Mouse (Mus musculus): Measurements from ENCODE around the gene Rab42.
"Not testable (repeated sequence)": the region's sequence is repeated elsewhere in the genome, so short reads cannot be mapped to it uniquely, and the experiment has no call there.

Gene Rab42

DNA sequence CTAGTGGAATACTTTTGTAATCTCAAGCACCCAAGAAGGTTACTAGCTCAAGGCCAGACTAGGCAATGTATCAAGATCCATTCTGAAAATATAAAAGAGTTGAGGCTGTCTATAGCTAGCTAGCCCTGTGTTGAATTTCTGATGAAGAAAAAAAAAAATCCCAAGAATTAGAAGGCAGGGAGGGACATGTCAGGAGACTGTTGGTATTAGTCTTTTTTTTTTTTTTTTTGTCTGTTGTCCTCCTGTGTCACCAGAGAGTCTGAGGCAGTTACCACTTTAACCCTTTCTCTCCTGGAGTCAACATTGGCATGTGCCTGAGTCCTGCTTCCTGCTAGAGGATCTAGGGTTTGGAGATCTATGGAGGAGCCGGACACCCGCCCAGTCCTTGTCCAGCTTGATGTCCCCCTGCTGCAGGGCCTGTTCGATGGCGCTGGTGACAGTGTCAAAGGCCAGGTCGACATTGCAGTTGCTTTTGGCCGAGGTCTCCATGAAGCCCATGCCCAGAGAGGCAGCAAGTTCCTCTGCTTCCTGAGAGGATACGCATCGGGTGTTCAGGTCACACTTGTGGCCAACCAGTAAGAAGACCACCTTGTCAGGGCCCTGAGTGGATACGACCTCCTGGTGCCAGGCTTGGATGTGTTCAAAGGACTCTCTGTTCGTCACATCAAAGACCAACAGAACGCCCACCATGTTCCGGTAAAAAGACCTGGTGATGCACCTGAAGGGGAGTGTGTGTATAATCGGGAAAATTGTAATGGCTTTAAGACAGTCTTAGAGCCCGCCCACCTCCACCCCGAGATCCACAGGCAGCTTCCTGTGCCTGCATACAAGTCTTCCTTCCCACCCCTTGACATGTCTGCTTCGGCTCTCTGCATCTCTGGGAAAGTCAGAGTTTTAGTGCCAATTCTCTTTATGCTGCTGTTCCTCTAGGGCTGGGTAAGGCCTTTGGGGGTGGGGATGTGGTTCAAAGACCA, 933 bp downstream of the Rab42 start:
- ChIA-PET POLR2A (interaction anchor here (0.6 to 30.6 kb wide), 52 partner anchors 9 to 1601 kb away, joined by 3 to 593 read pairs (median 4); partner anchors contain the start of genes Taf12 (in 3 of the 4), Trnau1ap (in 3 of the 4), Ythdf2 (in 3 of the 4) and Rcc1 (in 1 of the 4)), CTCF (interaction anchor here (0.5 to 4.4 kb wide), 14 partner anchors 9 to 1605 kb away, joined by 3 to 21 read pairs (median 4); no protein-coding TSS in a partner anchor)

DNA sequence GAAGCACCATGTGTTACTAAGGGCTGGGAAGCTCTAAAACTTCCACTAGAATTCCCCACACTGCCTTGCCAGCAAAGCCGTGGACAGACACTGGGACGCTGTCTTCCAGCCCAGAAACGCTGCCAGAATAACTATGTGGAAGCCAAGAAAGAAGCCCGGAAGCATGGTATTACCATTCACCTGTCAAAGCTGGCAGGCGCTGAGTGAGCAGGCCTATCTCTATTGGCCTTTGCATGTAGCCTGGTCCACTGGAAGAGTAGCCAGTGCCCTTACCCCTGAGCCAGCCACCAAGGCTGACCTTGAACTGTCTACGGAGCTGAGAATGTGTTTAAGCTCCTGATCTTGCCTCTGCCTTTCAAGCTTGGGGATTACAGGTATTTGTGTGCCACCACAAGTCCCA, 1.7 kb downstream of the Rab42 start:
- CTCF ChIA-PET = interaction anchor here (0.6 to 4.4 kb wide), 6 partner anchors 8 to 47 kb away, joined by 3 to 21 read pairs (median 4); no protein-coding TSS in a partner anchor

DNA sequence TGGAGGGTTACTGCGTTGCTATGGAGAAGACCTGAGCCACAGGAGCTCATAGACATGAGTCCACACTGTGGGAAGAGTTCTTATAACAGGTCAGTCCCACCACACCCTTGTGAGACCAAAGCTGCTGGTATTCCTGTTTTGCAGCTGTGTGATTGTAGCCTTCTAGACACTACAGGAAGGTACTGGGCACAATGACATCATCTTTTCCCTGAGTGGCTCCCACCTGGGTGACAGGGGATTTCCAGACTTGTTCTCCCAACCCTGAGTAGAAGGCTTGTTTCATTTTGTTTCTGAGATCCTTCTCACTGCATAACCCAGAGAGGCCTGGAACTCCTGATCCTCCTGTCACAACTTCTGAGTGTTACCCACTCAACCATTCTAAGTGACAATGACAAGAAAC, 3.3 kb downstream of the Rab42 start:
- CTCF ChIA-PET = interaction anchor here in 1 of 4 experiments (4.4 kb wide), 1 partner anchor 7 kb away, joined by 21 read pairs; no protein-coding TSS in a partner anchor
- POLR2A ChIA-PET = interaction anchor here in 3 of 4 experiments (0.6 to 30.6 kb wide), 9 partner anchors 10 to 54 kb away, joined by 3 to 593 read pairs (median 4); partner anchors contain the start of gene Taf12 (in 3 of the 3)

More for the DNA sequence above, 1.7 kb downstream of the Rab42 start:
- POLR2A ChIA-PET = interaction anchor here (0.6 to 30.6 kb wide), 27 partner anchors 8 to 522 kb away, joined by 3 to 593 read pairs (median 5); partner anchors contain the start of genes Taf12 (in 2 of the 4), Trnau1ap (in 2 of the 4) and Ythdf2 (in 2 of the 4)

DNA sequence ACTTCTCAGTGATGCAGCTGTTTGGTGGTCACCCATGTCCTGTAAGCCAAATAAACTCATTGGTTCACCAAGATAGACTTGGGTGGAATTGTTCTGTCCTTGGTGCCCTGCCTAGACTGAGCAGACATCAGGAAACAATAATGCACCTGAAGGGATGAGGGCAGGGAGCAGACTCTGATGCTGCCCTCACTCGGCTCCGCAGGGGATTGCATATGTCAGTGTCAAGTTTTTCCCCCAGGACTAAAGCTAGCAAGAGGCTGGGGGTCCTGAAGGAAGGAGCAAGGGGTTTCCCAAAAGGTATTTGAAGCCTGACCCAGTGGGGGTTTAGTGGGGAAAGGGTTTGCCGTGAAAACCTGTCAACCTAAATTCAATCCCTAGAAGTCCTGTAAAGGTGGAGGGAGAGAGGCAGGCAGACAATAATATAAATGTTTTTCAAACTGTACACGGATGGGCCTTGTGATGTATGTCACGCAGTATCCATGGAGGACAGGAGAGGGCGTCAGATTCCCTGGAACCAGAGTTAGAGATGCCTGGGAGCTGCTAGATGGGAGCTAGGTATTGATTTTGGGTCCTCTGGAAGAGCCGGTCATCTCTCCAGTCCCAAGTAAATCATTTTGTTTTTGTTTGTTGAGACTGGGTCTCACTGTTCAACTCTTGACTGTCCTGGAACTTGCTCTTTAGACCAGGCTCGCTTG, 7.3 kb downstream of the Rab42 start:
- ChIA-PET CTCF (interaction anchor here (0.6 to 2.3 kb wide), 21 partner anchors 10 to 236 kb away, joined by 3 to 13 read pairs (median 4); partner anchors contain the start of genes Taf12 (in 1 of the 4) and Ythdf2 (in 1 of the 4)), POLR2A (interaction anchor here (0.6 to 30.6 kb wide), 37 partner anchors 8 to 231 kb away, joined by 3 to 593 read pairs (median 5); partner anchors contain the start of genes Taf12 (in 2 of the 4), Trnau1ap (in 2 of the 4) and Rab42 (in 1 of the 4))

DNA sequence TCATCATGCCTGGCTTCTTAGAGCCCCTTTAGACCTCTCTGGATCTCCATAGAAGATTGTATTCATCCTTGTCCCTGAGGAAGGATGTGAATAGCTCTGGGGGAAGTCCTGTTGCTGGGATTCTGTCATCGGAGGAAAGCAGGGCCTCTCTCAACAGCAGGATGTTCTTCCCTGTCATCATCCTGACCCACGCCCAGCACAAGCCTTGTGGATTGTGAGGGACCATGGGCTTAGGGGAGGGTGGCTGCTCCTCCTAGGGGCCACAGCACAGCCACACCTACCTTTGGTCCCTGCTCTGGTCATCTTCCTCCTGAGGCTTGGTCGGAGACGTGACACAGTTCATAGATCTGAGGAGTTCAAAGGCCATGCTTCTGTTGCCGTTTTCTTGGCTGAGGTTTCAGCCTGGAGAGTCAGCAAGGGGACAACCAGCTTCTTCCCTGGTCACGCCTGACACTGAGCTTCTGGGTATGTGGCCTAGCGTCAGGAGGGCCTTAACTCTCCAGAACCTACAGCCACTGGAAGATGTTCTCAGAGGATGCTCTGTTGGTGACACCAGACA, 9.4 kb downstream of the Rab42 start:
- ChIA-PET CTCF (interaction anchor here (0.6 to 4.0 kb wide), 9 partner anchors 8 to 316 kb away, joined by 3 to 21 read pairs (median 4); partner anchors contain the start of gene Rab42 (in 3 of the 4)), POLR2A (interaction anchor here in 3 of 4 experiments (0.6 to 30.6 kb wide), 23 partner anchors 9 to 367 kb away, joined by 3 to 593 read pairs (median 9); partner anchors contain the start of genes Rab42 (in 2 of the 3) and Taf12 (in 2 of the 3))

DNA sequence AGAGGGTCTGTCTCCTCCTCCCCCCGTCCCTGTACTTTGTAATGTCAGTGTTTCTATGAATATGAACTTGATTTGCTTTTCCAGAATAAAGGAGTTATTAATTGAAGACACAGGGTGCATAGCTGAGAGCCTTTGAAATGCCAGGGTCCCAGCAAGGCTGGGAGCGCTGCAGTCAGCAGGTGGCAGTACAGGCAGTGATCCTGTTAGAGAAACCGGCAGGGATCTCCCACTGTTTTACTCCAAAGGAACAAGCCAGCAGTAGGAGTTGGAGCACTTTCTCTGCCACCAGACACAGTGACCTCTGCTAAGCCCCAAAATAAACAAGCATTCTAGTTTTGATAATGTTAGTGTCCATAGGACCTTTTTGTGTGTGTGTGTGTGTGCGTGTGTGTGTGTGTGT, 10.2 kb downstream of the Rab42 start:
- ChIA-PET CTCF (interaction anchor here (0.5 to 4.0 kb wide), 19 partner anchors 8 to 449 kb away, joined by 3 to 21 read pairs (median 4); partner anchors contain the start of genes Rab42 (in 3 of the 4), Taf12 (in 1 of the 4) and Trnau1ap (in 1 of the 4)), POLR2A (interaction anchor here (0.7 to 30.6 kb wide), 31 partner anchors 9 to 221 kb away, joined by 3 to 593 read pairs (median 17); partner anchors contain the start of genes Taf12 (in 3 of the 4), Rab42 (in 2 of the 4), Rcc1 (in 1 of the 4) and Trnau1ap (in 1 of the 4))

DNA sequence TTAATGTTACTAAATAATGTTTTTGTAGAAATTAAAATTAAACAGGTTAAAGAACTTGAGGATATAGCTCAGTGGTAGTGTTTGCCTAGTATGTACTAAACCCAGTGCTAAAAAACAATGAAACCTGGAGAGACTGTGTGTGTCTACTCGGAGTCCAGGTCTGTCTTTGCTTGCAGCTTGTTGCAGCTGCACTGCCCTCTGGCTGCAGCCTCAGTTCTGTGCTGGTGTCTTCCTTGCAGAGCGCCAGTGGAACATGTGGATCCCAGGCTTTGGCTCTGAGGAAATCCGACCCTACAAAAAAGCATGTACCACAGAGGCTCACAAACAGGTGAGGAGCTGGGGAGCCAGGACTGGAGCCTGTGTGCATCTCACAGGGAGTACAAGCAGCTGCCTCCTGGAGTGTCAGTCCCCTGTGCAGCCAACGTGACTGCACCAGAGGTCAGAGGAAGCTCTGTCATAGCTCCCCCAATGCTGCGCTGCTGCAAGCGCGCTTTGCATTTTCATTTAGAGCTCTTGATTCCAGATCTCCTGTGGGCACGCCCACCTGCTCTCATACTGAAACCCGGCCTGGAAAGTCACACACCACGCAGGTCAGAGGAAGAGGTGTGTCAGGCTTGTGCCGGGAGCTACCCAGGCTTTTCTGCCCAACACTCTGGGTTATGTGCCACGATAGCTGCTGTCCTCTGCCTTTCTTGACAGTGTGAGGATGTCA, 11.4 kb downstream of the Rab42 start:
- ChIA-PET POLR2A (interaction anchor here (0.5 to 30.6 kb wide), 93 partner anchors 9 to 1966 kb away, joined by 3 to 593 read pairs (median 5); partner anchors contain the start of genes Taf12 (in 3 of the 4), Rab42 (in 2 of the 4), Rcc1 (in 2 of the 4) and Trnau1ap (in 2 of the 4)), CTCF (interaction anchor here (0.5 to 4.0 kb wide), 45 partner anchors 8 to 1618 kb away, joined by 3 to 21 read pairs (median 4); partner anchors contain the start of genes Rab42 (in 3 of the 4), Taf12 (in 3 of the 4), Trnau1ap (in 1 of the 4) and Ythdf2 (in 1 of the 4))

DNA sequence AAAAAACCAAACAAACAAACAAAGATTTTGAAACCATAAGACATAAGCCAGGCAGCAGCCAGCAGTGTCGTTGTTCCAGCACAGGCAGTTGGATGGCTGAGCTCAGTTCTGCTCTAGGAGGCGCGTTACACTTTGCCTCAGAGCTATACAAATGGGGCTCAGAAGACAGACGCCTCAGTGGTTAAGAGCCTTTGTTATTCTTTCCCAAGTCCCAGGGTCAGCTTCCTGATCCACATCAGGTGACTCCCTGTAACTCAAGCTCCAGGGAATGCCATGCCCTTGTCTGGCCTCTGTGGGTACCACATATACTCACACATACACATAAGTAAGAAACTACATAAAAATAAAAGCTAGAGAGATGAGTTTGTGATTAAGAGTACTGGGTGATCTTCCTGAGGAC, 12.1 kb downstream of the Rab42 start:
- POLR2A ChIA-PET = interaction anchor here (0.6 to 30.6 kb wide), 75 partner anchors 8 to 1967 kb away, joined by 3 to 593 read pairs (median 6); partner anchors contain the start of genes Taf12 (in 3 of the 4), Rab42 (in 2 of the 4), Rcc1 (in 2 of the 4) and Trnau1ap (in 2 of the 4)
- CTCF ChIA-PET = interaction anchor here (0.5 to 4.0 kb wide), 33 partner anchors 8 to 1907 kb away, joined by 3 to 21 read pairs (median 4); partner anchors contain the start of genes Rab42 (in 2 of the 4), Taf12 (in 2 of the 4) and Ythdf2 (in 1 of the 4)

DNA sequence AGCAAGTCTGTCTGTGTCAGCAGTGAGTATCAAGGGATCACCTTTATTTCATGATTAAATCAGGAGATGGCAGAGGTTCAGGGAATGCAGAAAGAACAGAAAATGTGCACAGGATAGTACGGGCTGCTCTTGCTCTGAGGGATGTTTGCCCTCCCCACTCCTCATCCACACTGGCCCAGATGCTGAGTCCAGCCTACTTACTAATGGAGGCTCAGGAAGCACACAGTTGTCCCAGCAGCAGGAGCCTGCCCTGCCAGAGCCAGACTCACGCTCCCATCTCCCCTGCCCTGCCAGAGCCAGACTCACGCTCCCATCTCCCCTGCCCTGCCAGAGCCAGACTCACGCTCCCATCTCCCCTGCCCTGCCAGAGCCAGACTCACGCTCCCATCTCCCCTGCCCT, 14.3 kb downstream of the Rab42 start:
- POLR2A ChIA-PET = interaction anchor here in 2 of 4 experiments (0.6 to 30.6 kb wide), 6 partner anchors 4 to 107 kb away, joined by 3 to 593 read pairs (median 174); partner anchors contain the start of genes Rab42 (in 1 of the 2) and Taf12 (in 1 of the 2)
- CTCF ChIA-PET = not testable (repeated sequence)

DNA sequence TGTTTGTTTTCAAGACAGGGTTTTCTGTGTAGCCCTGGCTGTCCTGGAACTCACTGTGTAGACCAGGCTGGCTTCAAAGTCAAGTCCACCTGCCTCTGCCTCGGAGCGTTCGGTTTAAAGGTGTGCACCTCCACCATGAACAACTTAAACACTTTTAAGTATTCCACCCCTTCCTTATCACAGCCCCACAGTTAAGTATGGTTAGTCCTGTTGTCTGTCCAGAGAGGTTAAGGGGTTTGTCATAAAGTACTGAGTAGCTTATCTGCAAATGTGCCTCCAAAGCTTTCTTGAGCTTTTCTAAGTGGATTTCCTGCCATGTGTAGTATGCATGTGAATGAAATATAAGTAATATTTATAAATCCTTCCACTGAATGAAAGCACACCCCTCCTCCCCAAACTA, 27.2 kb downstream of the Rab42 start:
- ChIA-PET POLR2A (interaction anchor here in 3 of 4 experiments (0.6 to 21.2 kb wide), 8 partner anchors 8 to 96 kb away, joined by 3 to 593 read pairs (median 4); partner anchors contain the start of genes Rab42 (in 1 of the 3) and Rcc1 (in 1 of the 3)), CTCF (interaction anchor here in 1 of 4 experiments (0.9 kb wide), 1 partner anchor 16 kb away, joined by 3 read pairs; no protein-coding TSS in a partner anchor)

DNA sequence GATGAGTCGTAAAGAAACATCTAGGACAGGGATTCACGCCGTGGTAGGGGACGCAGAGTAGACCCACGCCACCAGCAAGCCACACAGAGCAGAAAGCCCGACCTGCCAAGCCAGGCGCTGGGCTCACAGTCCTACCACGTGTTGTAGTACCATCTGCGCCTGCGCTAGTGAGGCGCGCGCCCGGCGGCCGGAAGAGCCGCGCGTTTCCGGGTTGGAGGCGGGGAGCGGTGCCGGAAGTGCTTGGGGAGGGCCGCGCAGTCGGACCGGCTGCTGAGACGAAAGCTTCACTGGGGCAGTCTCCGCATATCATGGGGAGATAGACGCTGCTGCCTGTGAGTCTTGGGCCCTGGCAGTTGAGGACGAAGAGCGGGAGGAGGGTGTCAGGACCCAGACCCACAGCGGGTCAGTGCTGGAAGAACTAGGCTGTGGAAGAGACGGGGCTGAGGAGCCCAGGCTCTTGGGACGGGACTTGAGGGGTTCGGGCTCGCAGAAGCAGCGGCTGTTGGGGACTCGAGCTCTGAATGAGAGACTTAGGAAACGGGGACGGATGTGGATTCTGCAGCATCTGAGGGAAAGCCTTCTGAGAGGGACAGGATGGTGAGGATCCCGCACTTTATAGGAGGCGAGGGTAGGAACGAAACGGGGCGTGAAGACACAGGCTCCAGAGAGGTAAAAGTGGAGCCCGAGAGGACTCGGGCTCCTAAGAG, 28.9 kb downstream of the Rab42 start, which contains the start of gene Taf12:
Gene Taf12 (plus strand): TSS at position 220 of the 707 bp plus-strand sequence.
- ChIA-PET CTCF (interaction anchor here (0.6 to 1.9 kb wide), 12 partner anchors 12 to 427 kb away, joined by 3 to 12 read pairs (median 4); partner anchors contain the start of genes Gmeb1 (in 1 of the 4) and Rab42 (in 1 of the 4)), POLR2A (interaction anchor here (0.6 to 21.2 kb wide), 84 partner anchors 9 to 1253 kb away, joined by 3 to 593 read pairs (median 6); partner anchors contain the start of genes Rab42 (in 3 of the 4), Ythdf2 (in 3 of the 4), Gmeb1 (in 2 of the 4) and Ppp1r8 (in 2 of the 4))

DNA sequence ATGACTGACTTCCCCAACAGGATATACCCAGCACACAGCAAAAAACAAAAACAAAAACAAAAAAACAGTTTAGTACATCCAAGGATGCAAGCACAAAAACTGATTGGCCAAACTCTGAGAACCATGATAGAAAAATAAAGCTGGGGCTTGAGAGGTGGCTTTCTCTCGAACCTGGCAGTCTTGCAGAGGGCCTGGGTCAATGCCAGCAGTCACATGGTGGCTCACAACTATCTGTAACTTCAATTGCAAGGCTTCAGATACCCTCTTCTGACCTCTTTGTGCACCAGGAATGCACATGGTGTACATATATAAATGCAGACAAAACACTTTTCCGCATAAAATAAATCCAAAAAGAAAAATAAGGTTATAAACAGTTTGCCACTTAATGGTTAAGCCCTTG, 30.0 kb downstream of the Rab42 start:
- ChIA-PET POLR2A (interaction anchor here in 3 of 4 experiments (0.5 to 21.2 kb wide), 55 partner anchors 9 to 1080 kb away, joined by 3 to 593 read pairs (median 9); partner anchors contain the start of genes Gmeb1 (in 2 of the 3), Rab42 (in 2 of the 3), Rcc1 (in 2 of the 3) and Trnau1ap (in 2 of the 3)), CTCF (interaction anchor here in 3 of 4 experiments (0.6 to 1.9 kb wide), 6 partner anchors 11 to 72 kb away, joined by 3 to 9 read pairs (median 4); partner anchors contain the start of genes Gmeb1 (in 1 of the 3) and Rab42 (in 1 of the 3))

DNA sequence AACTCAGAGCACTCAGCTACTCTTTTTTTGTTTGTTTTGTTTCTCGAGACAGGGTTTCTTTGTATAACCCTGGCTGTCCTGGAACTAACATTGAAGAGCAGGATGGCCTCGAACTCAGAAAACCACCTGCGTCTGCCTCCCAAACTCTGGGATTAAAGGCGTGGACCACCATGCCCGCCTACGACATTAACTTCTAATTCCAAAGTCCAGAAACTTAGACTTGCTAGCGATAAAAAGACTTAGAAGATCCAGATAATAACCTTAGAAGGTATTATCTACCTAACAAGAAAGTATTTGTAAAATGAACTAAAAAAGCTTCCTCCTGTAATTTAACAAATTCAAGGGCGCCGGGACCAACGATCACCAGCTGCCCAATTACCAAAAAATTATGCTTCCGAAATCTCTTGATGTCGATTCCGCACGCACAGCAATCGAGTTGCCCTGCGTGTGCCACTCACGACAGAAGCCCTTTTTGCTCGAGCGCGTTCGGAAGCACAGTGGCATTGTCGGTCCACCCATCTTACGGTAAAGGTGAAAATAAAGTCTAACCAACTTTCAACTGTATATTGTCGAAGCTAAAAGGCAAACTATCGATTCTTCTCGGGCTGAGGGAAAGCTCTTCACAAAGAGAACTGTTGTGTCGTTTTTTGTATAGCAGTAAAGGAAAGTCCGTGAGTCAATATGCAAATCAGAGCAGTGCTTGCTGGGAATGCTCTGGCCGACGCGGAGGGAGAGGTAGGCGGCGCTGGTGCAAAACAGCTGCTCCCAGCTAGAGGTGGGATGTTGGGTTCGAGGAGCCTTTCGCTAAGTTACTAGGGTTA, 33.2 kb downstream of the Rab42 start:
- POLR2A ChIA-PET = interaction anchor here (0.5 to 21.2 kb wide), 260 partner anchors 8 to 1987 kb away, joined by 3 to 593 read pairs (median 5); partner anchors contain the start of genes Atpif1 (in 3 of the 4), Gmeb1 (in 3 of the 4), Rab42 (in 3 of the 4) and Sesn2 (in 3 of the 4)
- CTCF ChIA-PET = interaction anchor here in 3 of 4 experiments (0.7 to 1.4 kb wide), 7 partner anchors 15 to 97 kb away, joined by 3 to 5 read pairs (median 4); partner anchors contain the start of genes Rab42 (in 1 of the 3) and Ythdf2 (in 1 of the 3)
